Mouse (Mus musculus): Measurements from ENCODE around the gene Asgr1.

GRCm38 (mm10) chr11:70070057-70070456, 16.2 kb downstream of the Asgr1 start:
- TF ChIP-seq CTCF (IDR thresholded peaks at IDR 0.05; ENCODE audit: borderline replicate concordance, extremely low read depth, insufficient read depth, insufficient read length), result no peak
- TF ChIP-seq POLR2A (IDR thresholded peaks at IDR 0.05; ENCODE audit: borderline replicate concordance, extremely low read depth, insufficient read depth, insufficient read length, poor library complexity, severe bottlenecking), result no peak

All from brain, embryonic 14.5 days (tissue).